Comparison of ENCODE assay signal across 21 mouse cellular contexts in genomic region chr7:142789667-142790066, GRCm38 (mm10). TPM values are rescaled to one million over a fixed set of nuclear protein-coding genes. Genes with fewer than 3 reads are reported as not detected.
A peak's percentile ranks its signal among the peaks of the same experiment; 100 is the strongest.
DNase-seq lines count a peak whose midpoint lies in the region; ATAC-seq and TF ChIP-seq lines count a peak whose summit lies in the region.
"Had no signal": no experiment of that assay in that cellular context is flagged by ENCODE, and none has a peak within 500 bp of the region (broad histone marks: within the 10 kb centered on the region; RNA-seq: fewer than 3 reads in every experiment).

No protein-coding gene starts in this region.

- no peak overlapping the region for H3K4me2 ChIP-seq in forebrain, embryonic 11.5 days (ENCODE audit: low read depth, low read length, severe bottlenecking)
- H3K4me2 ChIP-seq in forebrain, embryonic 12.5 days = no peak overlapping the region
- no peak overlapping the region for H3K4me2 ChIP-seq in kidney, embryonic 14.5 days (replicated peaks; ENCODE audit: low read depth, low read length)
- H3K4me2 ChIP-seq in midbrain, postnatal 0 days (ENCODE audit: low read depth, low read length, poor library complexity, severe bottlenecking) = no peak overlapping the region
- no peak overlapping the region for H3K4me2 ChIP-seq in midbrain, embryonic 15.5 days
- no peak overlapping the region for H3K4me2 ChIP-seq in limb, embryonic 14.5 days (replicated peaks; ENCODE audit: low read depth, low read length, severe bottlenecking)
- H3K4me2 ChIP-seq: lung, embryonic 15.5 days; neural tube, embryonic 13.5 days had no signal

- no peak for ATAC-seq in forebrain, embryonic 11.5 days (replicated peaks; ENCODE audit: low FRiP score)
- ATAC-seq in forebrain, embryonic 12.5 days (ENCODE audit: low FRiP score) = no peak
- ATAC-seq in kidney, embryonic 14.5 days (ENCODE audit: low FRiP score, low TSS enrichment) = peak; percentile 96
- no peak for ATAC-seq in midbrain, postnatal 0 days (ENCODE audit: low FRiP score)
- ATAC-seq in midbrain, embryonic 15.5 days (replicated peaks) = no peak
- ATAC-seq in limb, embryonic 14.5 days (ENCODE audit: low FRiP score, low read depth) = peak; percentile 67; the same call in 1 of the 2 replicates

- no peak overlapping the region for H3K27ac ChIP-seq in forebrain, embryonic 11.5 days (ENCODE audit: low read depth, low read length)
- H3K27ac ChIP-seq in forebrain, embryonic 12.5 days = no peak overlapping the region
- peak overlapping the region; percentile 43; the same call in 1 of the 2 replicates for H3K27ac ChIP-seq in kidney, embryonic 14.5 days (ENCODE audit: low read depth, low read length)
- H3K27ac ChIP-seq in midbrain, postnatal 0 days (ENCODE audit: low read depth, low read length) = no peak overlapping the region
- no peak overlapping the region for H3K27ac ChIP-seq in midbrain, embryonic 15.5 days
- H3K27ac ChIP-seq in limb, embryonic 14.5 days (replicated peaks; ENCODE audit: low read depth, low read length) = peak overlapping the region; percentile 63; the same call in 1 of the 2 replicates
- H3K27ac ChIP-seq: heart, embryonic 10.5 days; left cerebral cortex, adult 2 months; lung, embryonic 15.5 days; neural tube, embryonic 13.5 days had no signal

- H3K27me3 ChIP-seq in forebrain, embryonic 11.5 days (ENCODE audit: control insufficient read depth, insufficient read depth, low read length) = no peaks in the 10 kb centered on the region
- H3K27me3 ChIP-seq in forebrain, embryonic 12.5 days = no peaks in the 10 kb centered on the region
- H3K27me3 ChIP-seq in kidney, embryonic 14.5 days (ENCODE audit: control insufficient read depth, insufficient read depth, low read length) = no peaks in the 10 kb centered on the region
- H3K27me3 ChIP-seq in midbrain, postnatal 0 days (ENCODE audit: insufficient read depth, low read length) = no peaks in the 10 kb centered on the region
- H3K27me3 ChIP-seq in midbrain, embryonic 15.5 days (replicated peaks) = no peaks in the 10 kb centered on the region
- no peaks in the 10 kb centered on the region for H3K27me3 ChIP-seq in limb, embryonic 14.5 days (ENCODE audit: control insufficient read depth, insufficient read depth, low read length)
- H3K27me3 ChIP-seq: lung, embryonic 15.5 days; neural tube, embryonic 13.5 days had no signal

- H3K9ac ChIP-seq in forebrain, embryonic 11.5 days (ENCODE audit: low read length) = no peak overlapping the region
- H3K9ac ChIP-seq in forebrain, embryonic 12.5 days = no peak overlapping the region
- no peak overlapping the region for H3K9ac ChIP-seq in kidney, embryonic 14.5 days (ENCODE audit: low read depth, low read length)
- no peak overlapping the region for H3K9ac ChIP-seq in midbrain, postnatal 0 days (replicated peaks; ENCODE audit: low read length, poor library complexity, severe bottlenecking)
- H3K9ac ChIP-seq in midbrain, embryonic 15.5 days = no peak overlapping the region
- H3K9ac ChIP-seq in limb, embryonic 14.5 days (ENCODE audit: low read depth, low read length, severe bottlenecking) = no peak overlapping the region
- H3K9ac ChIP-seq: lung, embryonic 15.5 days; neural tube, embryonic 13.5 days had no signal

- DNase-seq in forebrain, embryonic 11.5 days (ENCODE audit: low spot score) = peak; percentile 50
- DNase-seq in kidney, postnatal 14 days = no peak
- peak; percentile 4 for DNase-seq in midbrain, postnatal 0 days (ENCODE audit: low spot score)
- DNase-seq in limb, embryonic 14.5 days (ENCODE audit: low spot score) = peak; percentile 31
- no peak for DNase-seq in testis, postnatal 14 days (ENCODE audit: low spot score)
- DNase-seq: adrenal gland, adult 2 months; B cell, adult 2 months; cerebellum, adult 2 months; embryo, embryonic 11 days; heart, postnatal 14 days; thymus, adult 2 months had no signal

- H3K4me3 ChIP-seq in forebrain, embryonic 11.5 days (ENCODE audit: low read depth, low read length) = no peak overlapping the region
- H3K4me3 ChIP-seq in forebrain, embryonic 12.5 days (replicated peaks) = no peak overlapping the region
- H3K4me3 ChIP-seq in kidney, embryonic 14.5 days (ENCODE audit: low read length) = no peak overlapping the region
- no peak overlapping the region for H3K4me3 ChIP-seq in midbrain, postnatal 0 days (ENCODE audit: low read depth, low read length)
- no peak overlapping the region for H3K4me3 ChIP-seq in midbrain, embryonic 15.5 days
- no peak overlapping the region for H3K4me3 ChIP-seq in limb, embryonic 14.5 days (replicated peaks; ENCODE audit: low read length)
- H3K4me3 ChIP-seq: heart, embryonic 10.5 days; left cerebral cortex, adult 2 months; lung, embryonic 15.5 days; neural tube, embryonic 13.5 days had no signal

- TF ChIP-seq CTCF in midbrain, postnatal 0 days (IDR thresholded peaks at IDR 0.05) = no peak

- peaks cover 7% of the 10 kb centered on the region; the same call in 1 of the 2 replicates for H3K4me1 ChIP-seq in forebrain, embryonic 11.5 days (replicated peaks; ENCODE audit: control insufficient read depth, insufficient read depth, low read length)
- H3K4me1 ChIP-seq in forebrain, embryonic 12.5 days = peaks cover 14% of the 10 kb centered on the region
- peaks cover 11% of the 10 kb centered on the region for H3K4me1 ChIP-seq in kidney, embryonic 14.5 days (ENCODE audit: control insufficient read depth, insufficient read depth, low read length)
- no peaks in the 10 kb centered on the region for H3K4me1 ChIP-seq in midbrain, postnatal 0 days (ENCODE audit: insufficient read depth, low read length)
- H3K4me1 ChIP-seq in midbrain, embryonic 15.5 days = no peaks in the 10 kb centered on the region
- H3K4me1 ChIP-seq in limb, embryonic 14.5 days (ENCODE audit: control insufficient read depth, insufficient read depth, low read length) = peaks cover 4% of the 10 kb centered on the region
- H3K4me1 ChIP-seq: heart, embryonic 10.5 days; lung, embryonic 15.5 days; neural tube, embryonic 13.5 days had no signal

- TF ChIP-seq POLR2A in limb, embryonic 14.5 days (IDR thresholded peaks at IDR 0.05; ENCODE audit: borderline replicate concordance, extremely low read depth, insufficient read depth, insufficient read length) = no peak

- no peaks in the 10 kb centered on the region for H3K36me3 ChIP-seq in forebrain, embryonic 11.5 days (ENCODE audit: control insufficient read depth, insufficient read depth, low read length)
- H3K36me3 ChIP-seq in forebrain, embryonic 12.5 days (replicated peaks) = no peaks in the 10 kb centered on the region
- no peaks in the 10 kb centered on the region for H3K36me3 ChIP-seq in kidney, embryonic 14.5 days (ENCODE audit: control insufficient read depth, insufficient read depth, low read length)
- no peaks in the 10 kb centered on the region for H3K36me3 ChIP-seq in midbrain, postnatal 0 days (ENCODE audit: insufficient read depth, low read length)
- no peaks in the 10 kb centered on the region for H3K36me3 ChIP-seq in midbrain, embryonic 15.5 days (replicated peaks)
- no peaks in the 10 kb centered on the region for H3K36me3 ChIP-seq in limb, embryonic 14.5 days (ENCODE audit: control insufficient read depth, insufficient read depth, low read length)
- H3K36me3 ChIP-seq: heart, embryonic 10.5 days; lung, embryonic 15.5 days; neural tube, embryonic 13.5 days had no signal

- H3K9me3 ChIP-seq in forebrain, embryonic 11.5 days (ENCODE audit: control insufficient read depth, low read length) = no peaks in the 10 kb centered on the region
- H3K9me3 ChIP-seq in forebrain, embryonic 12.5 days = no peaks in the 10 kb centered on the region
- H3K9me3 ChIP-seq in kidney, embryonic 14.5 days (ENCODE audit: control insufficient read depth, low read length) = no peaks in the 10 kb centered on the region
- no peaks in the 10 kb centered on the region for H3K9me3 ChIP-seq in midbrain, postnatal 0 days (ENCODE audit: low read length)
- H3K9me3 ChIP-seq in midbrain, embryonic 15.5 days = no peaks in the 10 kb centered on the region
- no peaks in the 10 kb centered on the region for H3K9me3 ChIP-seq in limb, embryonic 14.5 days (ENCODE audit: control insufficient read depth, low read length)
- H3K9me3 ChIP-seq: heart, embryonic 10.5 days; lung, embryonic 15.5 days; neural tube, embryonic 13.5 days had no signal

- WGBS in forebrain, embryonic 11.5 days = 78% methylated on average over 9 of the region's 9 CpGs
- WGBS in forebrain, embryonic 12.5 days = 73% methylated on average over 9 of the region's 9 CpGs
- WGBS in kidney, embryonic 14.5 days = 39% methylated on average over 9 of the region's 9 CpGs
- 39% methylated on average over 9 of the region's 9 CpGs for whole genome bisulfite sequencing in midbrain, postnatal 0 days
- 33% methylated on average over 9 of the region's 9 CpGs for WGBS in midbrain, embryonic 15.5 days
- 59% methylated on average over 9 of the region's 9 CpGs for WGBS in limb, embryonic 14.5 days

RNA-seq across cellular contexts. Expression of gene Ins2, which starts 46.5 kb away (rescaled TPM):
- polyA plus RNA-seq in forebrain, embryonic 11.5 days (2014; fragmentation: Nextera tagmentation; extraction: Ambion mirVana) = not detected in 2 replicates
- not detected in 2 replicates for polyA plus RNA-seq in forebrain, embryonic 12.5 days (2016; fragmentation: Nextera tagmentation; extraction: Ambion mirVana)
- polyA plus RNA-seq in kidney, embryonic 14.5 days (2014; fragmentation: Nextera tagmentation; extraction: Ambion mirVana) = 0.81 TPM in 1 of 2 replicates, not detected in the other
- total RNA-seq in midbrain, postnatal 0 days (2014; rRNA removed) = not detected in 2 replicates
- 0.58 TPM in 1 of 2 replicates, not detected in the other for polyA plus RNA-seq in midbrain, postnatal 0 days (2015; fragmentation: Nextera tagmentation; extraction: Ambion mirVana)
- polyA plus RNA-seq in midbrain, embryonic 15.5 days (2015; fragmentation: Nextera tagmentation; extraction: Ambion mirVana) = 0.40 TPM in 1 of 2 replicates, not detected in the other
- not detected in 2 replicates for polyA plus RNA-seq in limb, embryonic 14.5 days (2012; rRNA removed)
- not detected in 2 replicates for polyA plus RNA-seq in limb, embryonic 14.5 days (2014; fragmentation: Nextera tagmentation; extraction: Ambion mirVana)
- total RNA-seq: adrenal gland, adult 2 months; heart, postnatal 14 days; layer of hippocampus, adult 18-20 months; left cerebral cortex, adult 2 months; liver, adult 2 months; monocyte, adult 5-6 weeks had no signal
- polyA plus RNA-seq: adrenal gland, adult 2 months; heart, embryonic 10.5 days; liver, adult 2 months; lung, embryonic 15.5 days; neural tube, embryonic 13.5 days had no signal

Comparison
In these comparisons a context has a peak if more than half of its experiments do, and no peak if none do; other contexts are left out.
1. ATAC-seq: peak in kidney, embryonic 14.5 days (single experiment) and limb, embryonic 14.5 days (single experiment); none in forebrain, embryonic 11.5 days (single experiment), forebrain, embryonic 12.5 days (single experiment), midbrain, postnatal 0 days (single experiment) and midbrain, embryonic 15.5 days (single experiment).
2. DNase-seq: peak in forebrain, embryonic 11.5 days (single experiment), midbrain, postnatal 0 days (single experiment) and limb, embryonic 14.5 days (single experiment); none in kidney, postnatal 14 days (single experiment) and testis, postnatal 14 days (single experiment).
3. H3K27ac ChIP-seq: peak in kidney, embryonic 14.5 days (single experiment) and limb, embryonic 14.5 days (single experiment); none in forebrain, embryonic 11.5 days (single experiment), forebrain, embryonic 12.5 days (single experiment), midbrain, postnatal 0 days (single experiment) and midbrain, embryonic 15.5 days (single experiment).